Mouse (Mus musculus): ENCODE results near the gene Hltf.
"Not testable (repeated sequence)": the region's sequence is repeated elsewhere in the genome, so short reads cannot be mapped to it uniquely, and the experiment has no call there.

Hltf gene

DNA sequence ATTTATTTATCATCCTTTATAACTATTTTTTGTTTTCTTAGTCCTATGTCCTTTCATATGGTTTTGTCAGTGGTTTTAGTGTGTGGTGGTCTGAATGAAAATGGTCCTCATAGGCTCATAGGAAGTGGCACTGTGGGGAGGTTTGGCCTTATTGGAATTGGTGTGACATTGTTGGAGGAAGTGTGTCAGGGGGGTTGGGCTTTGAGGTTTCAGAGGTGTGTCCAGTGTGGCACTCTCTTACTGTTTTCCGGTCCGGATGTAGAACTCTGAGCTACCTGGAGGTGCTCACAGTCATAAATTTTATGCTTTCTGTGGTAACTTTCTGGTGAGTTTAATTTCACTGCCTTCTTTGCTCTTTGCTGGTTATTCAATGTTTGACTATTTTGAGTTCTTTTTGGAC lies 47.2 kb downstream of the Hltf start:
- no peak for DNase-seq

DNA sequence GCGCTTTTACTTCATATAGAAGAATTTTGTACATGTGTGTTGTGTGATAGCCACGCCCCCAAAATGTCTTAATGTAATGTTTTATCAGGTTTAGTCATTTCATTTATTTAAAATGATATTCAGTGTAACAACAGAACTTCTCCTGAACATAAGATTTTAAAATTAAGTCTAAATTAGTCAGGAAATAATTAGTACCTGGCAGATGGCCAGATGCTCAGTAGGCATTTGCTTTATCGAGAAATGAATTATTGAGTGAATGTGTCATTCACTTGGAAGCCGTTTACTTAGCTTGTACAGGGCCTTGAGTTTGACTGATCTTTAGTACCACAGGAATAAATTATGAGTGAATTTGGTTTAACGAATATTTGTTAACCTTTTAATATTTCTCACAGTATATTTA lies 51.3 kb downstream of the Hltf start:
- DNase-seq, result no peak

DNA sequence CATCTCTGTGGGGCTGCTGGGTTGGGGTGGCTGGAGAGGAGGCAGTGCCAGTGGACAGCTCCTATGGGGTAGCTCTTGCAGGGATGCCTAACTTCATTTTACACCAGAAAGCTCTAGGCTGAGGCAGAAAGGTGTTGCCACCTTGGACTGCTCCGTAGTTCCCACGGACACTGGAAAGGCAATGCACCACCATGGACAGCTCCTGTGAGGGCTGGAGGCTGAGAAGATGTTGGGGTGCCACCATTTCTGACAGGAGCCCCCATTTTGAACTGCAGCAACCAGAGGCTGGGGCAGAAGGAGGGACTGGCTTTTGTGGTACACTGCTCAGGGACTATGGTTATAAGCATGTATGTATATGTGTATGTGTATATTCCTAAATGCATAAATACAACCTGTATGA lies 54.3 kb downstream of the Hltf start:
- no peak for DNase-seq

DNA sequence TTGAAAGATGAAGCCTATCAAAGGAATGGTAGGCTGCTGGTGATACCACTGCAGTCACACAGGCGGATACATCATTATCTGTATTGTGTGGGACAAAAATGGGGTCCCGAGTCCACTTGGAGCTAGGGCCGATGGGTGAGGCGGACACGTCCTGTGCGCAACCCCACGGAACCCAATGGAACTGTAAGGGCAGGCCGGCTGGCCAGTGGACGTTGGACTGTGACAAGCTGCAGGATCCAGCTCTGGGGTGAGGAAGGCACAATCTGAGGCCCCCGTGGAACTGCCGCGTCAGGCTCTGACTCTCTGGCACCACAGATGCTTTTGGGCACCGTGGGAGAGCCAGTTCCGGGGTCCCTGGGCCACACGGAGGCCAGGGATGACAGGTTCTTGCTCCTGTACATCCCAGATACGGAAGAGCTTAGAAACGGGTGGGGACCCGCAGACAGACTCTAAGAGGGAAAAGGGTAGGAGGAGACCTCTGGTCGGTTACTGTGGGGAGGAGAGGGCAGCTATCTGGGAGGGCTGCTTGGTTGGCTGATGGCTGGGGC lies 61.5 kb downstream of the Hltf start:
- no peak for DNase-seq

DNA sequence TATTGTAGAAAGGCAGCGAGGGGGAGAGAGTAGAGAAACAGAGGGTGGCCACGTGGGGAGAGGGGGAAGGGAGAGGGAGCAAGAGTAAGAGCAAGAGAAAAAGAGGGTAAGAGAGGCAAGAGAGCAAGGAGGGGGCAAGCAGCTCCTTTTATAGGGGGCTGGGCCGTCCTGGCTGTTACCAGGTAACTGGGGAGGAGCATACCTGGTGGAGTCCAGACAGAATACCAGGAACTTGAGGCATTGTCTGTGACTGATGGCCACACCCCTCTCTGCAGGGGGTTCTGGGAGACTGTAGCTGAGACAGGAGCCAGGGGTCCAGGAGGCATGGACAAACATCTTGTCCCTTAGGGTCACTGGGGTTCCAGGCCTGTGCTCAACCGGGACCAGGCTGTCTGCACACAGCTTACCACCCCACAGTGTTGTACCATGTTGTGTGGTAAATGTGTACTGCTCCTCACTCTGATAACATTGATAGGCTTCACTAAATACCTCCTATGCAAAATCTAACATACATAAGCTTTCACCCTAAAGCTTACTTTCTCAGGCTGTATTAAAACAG lies 62.2 kb downstream of the Hltf start:
- DNase-seq, result no peak

DNA sequence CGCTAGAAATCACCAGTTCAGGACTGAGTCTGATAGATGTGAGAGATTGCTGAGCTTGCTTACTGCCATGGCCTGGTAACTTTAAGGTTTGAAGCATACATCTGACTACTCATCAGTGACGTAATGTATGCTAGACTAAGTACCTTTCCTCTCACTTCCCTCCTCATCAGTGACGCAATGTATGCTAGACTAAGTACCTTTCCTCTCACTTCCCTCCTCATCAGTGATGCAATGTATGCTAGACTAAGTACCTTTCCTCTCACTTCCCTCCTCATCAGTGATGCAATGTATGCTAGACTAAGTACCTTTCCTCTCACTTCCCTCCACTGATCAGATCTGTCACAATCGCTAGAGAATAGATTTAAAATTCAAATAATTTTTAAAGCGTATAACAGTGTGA lies 64.0 kb downstream of the Hltf start:
- not testable (repeated sequence) for DNase-seq

DNA sequence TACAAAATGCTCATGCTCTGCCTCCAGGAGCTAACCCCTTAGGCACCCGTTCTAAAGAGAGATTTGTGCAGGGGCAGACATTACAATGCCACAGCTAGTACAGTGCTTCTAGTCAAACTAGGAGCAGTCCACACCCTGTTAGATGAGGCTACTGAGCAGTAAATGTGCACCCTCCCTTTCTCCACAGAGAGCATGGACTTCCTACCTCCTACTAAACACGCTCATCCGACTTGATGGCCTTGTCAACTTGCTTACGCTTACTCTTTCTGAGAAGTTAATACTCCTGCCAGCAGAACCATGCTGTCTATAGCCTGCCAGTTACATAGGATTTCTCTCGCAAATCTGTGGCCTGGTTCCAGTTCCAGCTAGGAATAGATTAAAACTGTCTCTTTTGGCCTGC lies 68.0 kb downstream of the Hltf start:
- DNase-seq, result no peak

DNA sequence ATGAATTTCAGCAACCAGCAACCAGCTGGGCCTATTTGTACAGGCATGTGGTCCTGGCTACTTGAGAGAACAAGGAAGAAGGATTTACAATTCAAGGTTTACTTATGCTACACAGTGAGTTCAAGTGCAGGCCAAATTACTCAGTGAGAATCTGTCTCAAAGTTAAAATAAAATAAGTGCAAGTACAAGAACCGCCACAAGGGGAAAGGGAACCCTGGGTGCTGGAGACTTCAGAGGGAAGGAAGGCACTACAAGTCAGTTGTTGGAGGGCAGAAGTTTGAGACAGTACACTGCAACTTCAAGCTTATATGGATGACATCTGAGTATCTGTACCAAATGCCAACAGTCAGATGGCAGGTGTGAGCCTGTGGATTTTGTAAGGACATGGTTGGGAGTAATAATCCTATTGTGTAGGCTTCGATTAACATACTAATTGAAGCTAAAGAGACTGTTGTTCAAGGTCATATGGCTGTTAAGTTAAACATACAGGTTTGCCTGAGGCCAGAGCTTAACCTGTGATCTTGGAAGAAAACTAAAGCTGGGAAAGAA lies 69.5 kb downstream of the Hltf start:
- no peak for DNase-seq

DNA sequence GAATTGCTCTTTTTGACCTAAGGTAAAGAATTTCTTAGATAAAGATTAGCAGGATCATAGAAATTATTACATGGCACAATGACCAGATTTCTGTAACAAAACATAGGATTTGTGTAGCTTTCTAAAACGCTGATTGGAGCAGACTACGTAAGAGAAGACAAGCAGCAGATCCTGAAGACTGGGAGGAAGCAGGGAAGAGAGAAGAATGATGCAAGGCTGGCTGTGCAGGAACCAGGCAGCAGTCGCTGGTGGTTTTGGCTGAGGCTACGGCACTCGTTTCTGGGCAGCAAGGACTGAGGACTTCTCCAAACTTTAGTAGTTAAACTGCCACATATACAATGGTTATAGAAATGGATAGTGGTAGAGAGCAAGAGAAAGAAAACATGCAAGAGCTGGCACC lies 71.9 kb downstream of the Hltf start:
- DNase-seq, result no peak

DNA sequence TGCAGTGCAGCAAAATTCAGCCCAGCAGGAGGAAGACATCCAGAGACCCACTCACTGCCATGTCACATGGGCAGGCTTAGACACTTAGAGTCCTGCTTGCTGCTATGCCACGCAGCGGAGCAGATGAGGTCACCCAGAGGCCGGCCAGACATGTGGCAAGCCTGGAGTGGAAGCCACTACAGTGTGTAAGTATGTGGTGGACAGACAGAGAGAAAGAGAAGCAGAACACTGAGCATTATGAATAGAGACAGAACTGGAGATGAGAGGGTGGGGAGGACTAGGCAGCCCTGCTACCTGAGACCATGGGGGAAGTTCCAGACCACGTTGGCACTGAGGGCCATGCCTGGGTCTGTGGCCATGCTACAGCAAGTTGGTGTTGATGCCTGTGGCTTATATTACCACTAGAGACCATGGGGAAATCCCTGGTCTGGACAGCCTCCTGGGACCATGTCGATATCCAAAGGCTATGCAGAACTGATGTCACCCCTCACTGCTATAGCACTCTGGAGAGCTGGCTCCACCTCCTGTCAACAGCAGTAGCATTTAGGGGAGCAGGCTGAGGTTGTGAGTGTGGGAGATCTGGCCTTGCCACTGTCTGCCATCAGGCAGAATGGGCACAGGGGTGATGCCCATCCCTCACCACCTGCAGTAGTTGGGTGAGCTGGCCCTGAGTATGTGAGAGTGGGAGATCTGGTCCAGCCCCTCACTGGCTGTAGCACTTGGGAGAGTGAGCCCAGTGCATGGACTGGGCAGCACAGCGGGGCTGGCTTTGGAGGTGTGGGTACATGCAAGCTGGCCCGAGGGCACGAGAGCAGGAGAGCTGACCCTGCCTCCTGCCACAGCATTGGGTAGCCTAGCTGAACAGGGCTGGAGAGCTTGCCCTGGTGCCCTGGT lies 73.1 kb downstream of the Hltf start:
- no peak for DNase-seq

DNA sequence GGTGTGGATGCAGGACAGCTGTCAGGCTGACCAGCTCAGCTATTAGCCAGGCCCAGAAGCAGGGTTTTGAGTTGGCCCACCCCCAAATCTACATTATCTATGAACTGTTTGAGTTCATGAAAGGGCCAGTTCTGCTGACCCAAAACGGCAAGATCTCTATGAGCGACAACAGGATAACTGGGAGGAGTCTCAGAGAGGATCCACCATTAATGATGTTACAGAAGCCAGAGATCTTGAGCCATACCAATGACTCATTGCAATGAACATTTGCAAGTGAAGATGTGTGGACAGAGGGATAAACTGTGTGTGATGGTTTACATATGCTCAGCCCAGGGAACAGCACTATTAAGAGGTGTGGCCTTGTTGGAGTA lies 73.7 kb downstream of the Hltf start:
- DNase-seq, result no peak

DNA sequence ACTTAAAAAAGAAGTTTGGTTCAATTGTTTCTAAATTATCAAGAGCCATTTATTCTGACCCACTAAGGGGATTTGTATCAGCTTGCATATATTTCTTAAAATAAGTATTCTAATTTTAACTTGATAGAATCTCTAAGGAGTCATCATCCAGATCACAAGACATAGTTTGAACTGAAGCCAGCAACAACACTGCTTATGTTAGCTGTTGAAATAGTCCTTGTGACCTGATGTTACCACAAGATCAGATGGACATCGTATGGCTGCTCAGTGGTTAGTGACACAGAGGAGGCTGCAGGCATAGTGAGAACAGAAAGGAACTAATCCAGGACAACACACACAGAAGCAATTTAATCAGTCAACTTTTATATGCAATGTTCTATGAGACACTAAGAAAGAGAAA lies 75.1 kb downstream of the Hltf start:
- DNase-seq, result peak; percentile 6

DNA sequence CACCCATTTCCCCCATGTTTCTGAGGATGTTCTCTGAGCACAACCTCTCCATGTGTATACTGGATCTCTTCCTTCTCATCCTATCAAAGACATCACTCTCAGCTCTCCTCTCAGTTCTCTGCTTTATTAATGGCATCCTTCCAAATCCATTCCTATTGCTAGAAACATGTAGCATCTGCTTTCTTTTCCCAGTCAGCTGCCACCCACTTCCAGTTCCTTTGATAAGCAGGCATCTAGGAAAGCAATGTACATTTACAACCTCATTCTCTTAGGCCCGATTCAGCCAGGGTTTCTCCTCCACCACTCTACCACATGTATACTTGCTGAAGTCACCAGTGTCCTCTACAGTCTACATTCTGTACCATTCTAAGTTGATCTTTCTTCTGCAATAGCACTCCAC lies 76.1 kb downstream of the Hltf start:
- DNase-seq, result no peak

DNA sequence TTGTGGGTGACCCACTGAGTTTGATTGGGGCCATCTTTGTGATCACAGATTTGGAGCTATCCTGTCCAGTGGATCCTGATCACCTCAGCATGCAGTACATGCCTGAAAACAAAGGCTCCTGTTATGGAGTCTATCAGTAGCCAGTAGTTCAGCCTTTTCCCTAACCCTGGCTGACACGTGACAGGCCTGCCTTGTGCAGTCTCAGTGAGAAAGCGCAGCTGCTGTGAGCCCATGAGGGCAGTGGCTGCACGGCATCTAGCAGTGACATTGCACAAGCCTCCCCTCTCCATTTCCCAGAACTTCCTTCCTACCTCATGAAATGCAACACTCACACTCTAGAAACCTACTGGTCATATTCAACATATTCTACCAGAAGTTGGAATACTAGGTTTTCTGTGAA lies 76.9 kb downstream of the Hltf start:
- DNase-seq, result no peak

DNA sequence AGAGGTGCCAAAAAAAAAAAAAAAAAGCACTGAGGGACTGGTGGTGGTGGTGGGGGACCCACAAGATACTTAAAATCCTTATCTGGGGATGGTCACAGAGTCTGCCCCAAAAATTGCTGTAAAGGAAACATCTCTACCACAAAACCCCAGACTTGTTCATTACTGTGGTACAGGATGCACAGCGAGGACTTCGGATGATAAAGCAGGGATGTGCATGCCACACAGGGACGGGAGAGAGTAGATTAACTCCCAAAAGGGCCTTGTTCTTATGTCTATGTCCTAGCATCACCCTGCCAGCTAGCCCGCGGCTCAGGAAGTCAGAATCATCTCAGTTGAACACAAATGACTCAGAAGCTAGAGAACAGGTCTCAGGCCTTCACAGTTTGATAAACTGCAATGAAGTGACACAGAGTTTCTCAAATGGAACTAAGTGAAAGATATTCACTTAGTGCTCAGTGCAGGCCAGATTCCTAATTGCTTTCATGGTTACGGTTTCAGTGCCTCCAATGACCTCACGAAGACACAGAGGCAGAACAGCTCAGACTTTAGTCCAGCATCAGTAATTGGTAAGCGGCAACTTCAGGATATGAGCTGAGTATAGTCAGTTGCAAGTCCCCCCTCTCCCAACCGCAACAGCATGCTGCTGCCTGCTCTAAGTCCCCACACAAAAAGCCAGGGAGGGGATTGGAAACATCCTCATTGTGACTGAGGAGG lies 79.4 kb downstream of the Hltf start:
- no peak for DNase-seq

DNA sequence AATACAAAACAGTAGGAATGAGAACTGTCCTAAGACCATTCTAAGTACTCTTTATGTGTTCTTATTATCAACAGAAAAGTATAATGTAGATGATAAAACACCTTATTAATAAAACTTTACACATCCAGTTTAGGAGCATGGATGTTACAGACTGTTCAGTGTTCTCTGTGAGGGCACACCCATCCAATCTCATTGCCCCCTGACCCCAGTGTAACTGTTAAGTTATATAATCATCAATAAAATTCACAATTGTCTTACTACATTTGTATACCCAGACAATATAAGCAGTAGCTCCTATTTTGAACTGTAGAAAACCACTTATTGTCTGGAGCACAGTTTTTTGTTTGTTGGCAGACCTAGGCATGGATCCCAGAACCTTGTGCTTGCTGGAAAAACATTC lies 83.6 kb downstream of the Hltf start:
- no peak for DNase-seq

DNA sequence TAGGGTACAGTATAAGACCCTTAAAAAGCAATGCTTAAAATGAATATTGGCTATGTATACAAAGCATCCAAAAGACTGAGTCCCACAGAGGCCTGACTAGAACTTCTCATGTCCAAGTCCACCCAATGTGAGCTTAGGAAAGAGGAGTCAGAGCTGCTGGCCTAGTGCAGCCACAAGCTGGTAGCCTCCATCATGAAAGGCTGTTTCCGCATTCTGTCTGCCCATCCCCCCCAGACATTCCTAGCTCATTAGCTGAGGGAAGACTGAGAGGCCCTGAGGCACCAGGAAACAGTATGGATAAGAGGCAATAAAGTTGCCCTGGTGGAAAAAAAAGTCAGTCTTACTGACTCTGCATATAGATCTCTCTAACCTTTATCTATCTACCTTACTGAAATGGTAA lies 84.1 kb downstream of the Hltf start:
- no peak for DNase-seq

DNA sequence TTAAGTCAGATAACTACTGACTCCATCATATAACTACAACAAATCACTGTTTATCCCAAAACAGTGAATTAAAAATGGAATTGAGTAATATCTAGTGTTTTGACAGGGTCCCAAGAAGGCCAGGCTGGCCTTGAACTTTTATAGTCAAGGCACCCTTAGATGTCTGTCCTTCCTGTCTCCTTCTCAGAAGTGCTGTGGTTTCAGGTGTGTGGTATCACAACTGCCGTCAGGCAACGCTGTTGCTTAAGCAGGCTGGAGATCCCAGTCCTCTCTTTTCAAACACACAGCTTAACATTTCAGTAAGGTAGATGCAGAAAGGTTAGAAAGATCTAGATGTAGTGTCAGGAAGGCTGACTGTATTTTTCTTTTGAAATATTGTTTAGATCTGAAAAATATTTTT lies 84.5 kb downstream of the Hltf start:
- no peak for DNase-seq

DNA sequence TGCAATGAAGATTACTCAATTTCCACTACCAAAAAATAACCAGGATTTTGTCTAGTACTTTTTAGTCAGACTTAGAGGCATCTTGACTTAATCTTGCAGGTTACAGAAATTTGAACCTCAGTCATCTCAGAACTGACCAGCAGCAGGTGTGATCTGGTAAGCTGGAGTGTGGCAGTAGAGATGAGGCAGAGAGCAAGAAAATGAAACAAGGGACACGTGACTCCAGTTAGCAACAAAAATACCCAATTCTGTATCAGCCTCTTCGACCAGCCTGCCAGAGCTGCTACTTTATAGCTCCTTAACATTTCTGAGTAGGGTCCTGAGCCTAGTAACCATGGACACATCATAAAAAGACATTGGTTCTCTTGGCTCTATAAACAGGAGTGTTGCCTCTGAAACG lies 85.0 kb downstream of the Hltf start:
- DNase-seq, result no peak

DNA sequence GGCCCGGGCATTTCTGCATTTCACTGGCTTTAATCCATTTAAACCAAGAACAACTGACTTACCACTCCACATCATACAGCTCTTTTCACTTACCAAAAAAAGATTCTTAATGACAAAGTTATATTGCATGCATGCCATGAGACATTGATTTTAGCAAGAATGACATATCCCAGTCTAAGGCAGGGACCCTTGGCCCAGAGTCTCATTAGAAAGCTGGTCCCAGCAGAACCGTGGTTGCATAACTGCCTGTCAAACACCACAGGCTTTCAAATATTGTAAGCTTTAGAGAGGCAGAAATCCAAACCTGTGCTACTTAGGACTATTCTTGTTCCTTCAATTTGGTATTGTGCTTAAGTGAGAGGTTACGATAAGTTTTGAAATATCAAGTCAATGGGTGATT lies 86.1 kb downstream of the Hltf start:
- no peak for DNase-seq

DNA sequence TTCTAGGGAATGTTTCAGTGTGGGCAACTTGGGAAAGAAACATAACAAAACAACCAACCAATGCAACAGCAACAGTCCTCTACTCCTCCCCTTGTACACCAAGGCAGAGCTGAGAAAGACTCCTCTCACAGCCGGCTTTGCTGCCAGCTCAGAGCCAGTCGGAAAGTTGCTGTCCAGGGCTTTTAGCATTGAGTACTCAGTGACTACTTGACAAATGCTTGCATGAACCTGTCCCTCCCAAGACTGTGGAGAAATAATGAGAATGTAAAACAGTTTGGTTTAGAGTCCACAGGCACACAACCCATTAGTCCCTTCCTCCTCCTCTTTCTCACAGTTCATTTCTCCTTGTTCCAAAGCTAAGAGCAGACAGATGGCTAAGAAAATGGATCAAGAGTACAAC lies 86.8 kb downstream of the Hltf start:
- no peak for DNase-seq

DNA sequence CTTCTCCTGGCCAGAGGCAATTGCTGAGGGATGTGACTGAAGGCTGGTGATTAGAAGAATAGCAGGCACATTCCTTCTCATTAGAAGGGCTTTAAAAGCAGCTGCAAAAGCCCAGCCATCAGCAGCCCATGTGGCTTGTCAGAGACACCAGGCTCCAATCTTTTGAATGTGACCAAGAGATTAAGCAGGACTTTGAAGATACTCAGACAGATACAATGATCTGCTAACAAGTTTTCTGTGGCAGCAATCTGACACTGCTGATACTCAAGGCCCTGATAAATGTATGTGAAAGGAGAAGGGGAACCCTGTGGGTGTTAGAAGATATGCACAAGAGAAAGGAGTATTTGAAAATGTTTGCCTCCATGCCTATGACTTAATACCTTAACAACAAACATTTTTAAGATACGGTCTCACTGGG lies 88.1 kb downstream of the Hltf start:
- DNase-seq, result no peak

DNA sequence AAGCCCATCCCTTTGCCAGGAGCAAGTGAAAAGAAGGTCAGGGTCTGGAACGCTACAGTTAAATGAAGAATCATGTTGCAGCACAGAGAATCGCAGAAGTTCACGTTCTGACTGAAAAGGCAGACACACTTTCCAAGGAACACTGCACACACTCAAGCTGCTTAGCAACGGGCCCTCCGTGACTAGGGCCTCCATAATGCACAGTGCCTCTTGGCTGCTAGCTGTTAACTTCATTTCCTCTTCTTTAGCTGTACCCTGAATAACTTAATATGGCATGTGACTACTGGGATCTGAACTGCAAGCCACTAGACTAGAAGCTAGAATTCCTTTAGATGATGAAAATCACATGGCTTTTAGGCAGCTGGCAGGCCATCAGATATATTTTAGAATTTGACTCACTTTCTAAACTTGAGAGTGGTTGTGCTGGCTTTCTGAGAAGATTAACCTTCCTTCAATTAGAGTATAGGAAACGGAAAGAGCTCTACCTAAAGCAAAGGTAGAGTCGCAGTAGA lies 89.3 kb downstream of the Hltf start:
- no peak for DNase-seq

DNA sequence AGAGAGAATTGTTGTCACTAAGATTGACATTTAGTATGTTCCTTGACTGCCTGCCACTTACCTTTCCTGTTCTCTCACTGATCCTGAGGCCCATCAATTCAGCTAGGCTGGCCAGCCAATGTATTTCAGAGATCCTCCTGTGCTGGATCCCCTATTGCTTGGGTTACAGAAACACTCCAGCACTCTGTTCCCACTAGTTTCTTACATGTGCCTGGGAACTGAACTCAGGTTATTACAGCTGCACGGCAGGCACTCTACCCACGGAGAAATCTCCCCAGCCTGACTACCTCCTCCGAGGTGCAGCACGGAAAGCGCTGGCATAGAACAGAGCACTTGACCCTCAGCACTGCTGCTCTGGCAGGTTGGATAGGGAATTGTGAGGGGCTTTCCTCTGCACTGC lies 90.0 kb downstream of the Hltf start:
- DNase-seq, result no peak
